Mouse (Mus musculus) cerebellum, postnatal 4 days (tissue): ENCODE data around the gene Lpar3.
"Not testable (repeated sequence)": the region's sequence is repeated elsewhere in the genome, so short reads cannot be mapped to it uniquely, and the experiment has no call there.

Experiments
- DNase-seq, 2 experiments: peaks; one replicate each; pipeline ENCODE4 v3.0.0; 2022; ENCODE audit warnings: low spot score in 2 of 2, mixed read lengths in 1 of 2

The Lpar3 gene

GRCm38 (mm10) chr3:146209759-146210158, 11.0 kb upstream of the Lpar3 start:
- not testable (repeated sequence) for DNase-seq

GRCm38 (mm10) chr3:146211141-146211747, 9.5 kb upstream of the Lpar3 start:
- DNase-seq, result no peak

- DNase-seq, result no peak
These were observed 8.8 kb upstream of the Lpar3 start for GRCm38 (mm10) chr3:146211964-146212363.

GRCm38 (mm10) chr3:146213336-146213735, 7.4 kb upstream of the Lpar3 start:
- no peak for DNase-seq

- no peak for DNase-seq
These were observed 4.2 kb upstream of the Lpar3 start for GRCm38 (mm10) chr3:146216561-146216960.

- no peak for DNase-seq
These were observed 3.5 kb downstream of the Lpar3 start for GRCm38 (mm10) chr3:146224271-146224670.

- DNase-seq, result no peak
These were observed 4.4 kb downstream of the Lpar3 start for GRCm38 (mm10) chr3:146225061-146225761.

GRCm38 (mm10) chr3:146227427-146227826, 6.7 kb downstream of the Lpar3 start:
- no peak for DNase-seq

GRCm38 (mm10) chr3:146228559-146229310, 8.0 kb downstream of the Lpar3 start:
- no peak for DNase-seq

GRCm38 (mm10) chr3:146232708-146233107, 11.9 kb downstream of the Lpar3 start:
- DNase-seq, result no peak

- DNase-seq, result no peak
These were observed 13.0 kb downstream of the Lpar3 start for GRCm38 (mm10) chr3:146233741-146234140.

- no peak for DNase-seq
These were observed 13.8 kb downstream of the Lpar3 start for GRCm38 (mm10) chr3:146234530-146234929.

GRCm38 (mm10) chr3:146236280-146236679, 15.5 kb downstream of the Lpar3 start:
- no peak for DNase-seq

- DNase-seq, result no peak
These were observed 16.9 kb downstream of the Lpar3 start for GRCm38 (mm10) chr3:146237676-146238075.

- no peak for DNase-seq
These were observed 23.9 kb downstream of the Lpar3 start for GRCm38 (mm10) chr3:146244630-146245029.

- DNase-seq, result no peak
These were observed 25.8 kb downstream of the Lpar3 start for GRCm38 (mm10) chr3:146246557-146246956.

GRCm38 (mm10) chr3:146246992-146247391, 26.2 kb downstream of the Lpar3 start:
- DNase-seq, result no peak

- no peak for DNase-seq
These were observed 29.1 kb downstream of the Lpar3 start for GRCm38 (mm10) chr3:146249895-146250294.

- DNase-seq, result no peak
These were observed 31.0 kb downstream of the Lpar3 start for GRCm38 (mm10) chr3:146251771-146252170.

- no peak for DNase-seq
These were observed 33.1 kb downstream of the Lpar3 start for GRCm38 (mm10) chr3:146253736-146254320.

GRCm38 (mm10) chr3:146255123-146255522, 34.4 kb downstream of the Lpar3 start:
- no peak for DNase-seq

- no peak for DNase-seq
These were observed 36.8 kb downstream of the Lpar3 start for GRCm38 (mm10) chr3:146257483-146258122.
